Mouse (Mus musculus) hindbrain, embryonic 10.5 days (tissue): Measurements from ENCODE around the gene Cfap299. TPM values are rescaled to one million over a fixed set of nuclear protein-coding genes. Genes with fewer than 3 reads are reported as not detected.
A peak's percentile ranks its signal among the peaks of the same experiment; 100 is the strongest.

Experiments used
- DNase-seq: peaks from one replicate; pipeline ENCODE4 v3.0.0-alpha.2; 2017; ENCODE audit warnings: low spot score
- H3K27ac ChIP-seq: fragments of 300-500 bp; sonication (generic); 2 replicates; pipeline ENCODE4 v1.5.1; 2016; ENCODE audit warnings: mild to moderate bottlenecking, moderate library complexity
- H3K27me3 ChIP-seq: fragments of 300-500 bp; sonication (generic); 2 replicates; pipeline ENCODE4 v1.6.1; 2016; ENCODE audit warnings: mild to moderate bottlenecking; ENCODE audit not compliant: poor library complexity, insufficient read depth, severe bottlenecking
- H3K36me3 ChIP-seq: fragments of 300-500 bp; sonication (generic); 2 replicates; pipeline ENCODE4 v1.6.1; 2016; ENCODE audit warnings: mild to moderate bottlenecking, moderate library complexity
- H3K4me1 ChIP-seq: fragments of 300-500 bp; sonication (generic); replicated peaks from 2 replicates; pipeline ENCODE4 v1.6.1; 2016; ENCODE audit warnings: mild to moderate bottlenecking
- H3K4me3 ChIP-seq: fragments of 300-500 bp; sonication (generic); 2 replicates; pipeline ENCODE4 v1.5.1; 2016; ENCODE audit warnings: mild to moderate bottlenecking, moderate library complexity
- H3K9me3 ChIP-seq: fragments of 300-500 bp; sonication (generic); 2 replicates; pipeline ENCODE4 v1.6.1; 2016; ENCODE audit warnings: mild to moderate bottlenecking, moderate library complexity
- WGBS: fragments of 180-500 bp; shearing (Covaris S2); methylation state at CpG from one replicate; pipeline ENCODE4 v1.1.7; 2016; 5-methylcytosine and 5-hydroxymethylcytosine counted together
- polyA plus RNA-seq: library from polyadenylated mRNA; unstranded; fragments of >200 nt; fragmentation: Nextera tagmentation; extraction: Ambion mirVana; gene quantifications from 2 replicates; pipeline ENCODE4 v1.2.1, GENCODE M21; 2016

Gene Cfap299
- polyA plus RNA-seq, 1 experiment from 2014 or later, result 2.2 TPM

DNA sequence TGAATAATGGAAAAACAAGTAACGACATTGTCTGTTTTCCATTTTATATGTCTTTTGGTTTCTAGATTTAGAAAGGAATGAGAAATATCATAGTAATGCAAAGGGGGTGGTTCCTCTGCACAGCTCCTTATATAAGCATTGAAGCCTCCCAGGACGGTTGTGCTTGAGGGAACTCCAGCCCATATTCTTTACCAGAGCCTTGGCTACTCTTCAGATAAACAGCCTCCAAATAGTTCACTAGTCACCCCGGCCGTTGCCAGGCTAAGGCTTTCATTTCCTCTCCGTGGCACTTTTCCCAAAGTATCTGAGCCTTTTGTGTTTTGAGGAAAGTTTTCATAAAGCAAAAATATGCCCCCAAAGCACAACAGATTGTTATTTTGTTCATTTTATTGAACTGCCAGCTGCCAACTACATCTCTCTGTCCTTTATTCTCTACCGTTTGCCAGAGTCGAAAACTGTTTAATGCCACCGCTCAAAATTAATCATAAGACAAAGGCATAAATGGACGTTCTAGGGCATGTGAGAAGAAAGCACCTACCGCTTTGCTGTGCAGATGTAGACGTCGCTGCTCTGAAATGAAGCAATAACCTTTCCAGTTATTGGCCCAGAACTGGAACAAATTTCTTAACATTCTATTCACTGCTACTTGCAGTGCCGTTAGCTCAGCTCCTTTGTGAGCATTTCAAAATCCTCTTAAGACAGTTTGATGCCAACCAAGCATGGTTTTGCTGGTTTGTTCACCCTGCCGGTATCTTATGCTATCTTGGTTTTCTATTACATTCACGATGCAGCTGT, 433.0 kb downstream of the Cfap299 start:
- Histone ChIP-seq H3K4me1 (no peaks in the 10 kb centered on the region), H3K36me3 (no peaks in the 10 kb centered on the region), H3K27me3 (no peaks in the 10 kb centered on the region), H3K9me3 (no peaks in the 10 kb centered on the region), H3K27ac (no peak overlapping the region), H3K4me3 (no peak overlapping the region)
- 85% methylated on average over 15 of the region's 15 CpGs for WGBS
- DNase-seq, result no peak

DNA sequence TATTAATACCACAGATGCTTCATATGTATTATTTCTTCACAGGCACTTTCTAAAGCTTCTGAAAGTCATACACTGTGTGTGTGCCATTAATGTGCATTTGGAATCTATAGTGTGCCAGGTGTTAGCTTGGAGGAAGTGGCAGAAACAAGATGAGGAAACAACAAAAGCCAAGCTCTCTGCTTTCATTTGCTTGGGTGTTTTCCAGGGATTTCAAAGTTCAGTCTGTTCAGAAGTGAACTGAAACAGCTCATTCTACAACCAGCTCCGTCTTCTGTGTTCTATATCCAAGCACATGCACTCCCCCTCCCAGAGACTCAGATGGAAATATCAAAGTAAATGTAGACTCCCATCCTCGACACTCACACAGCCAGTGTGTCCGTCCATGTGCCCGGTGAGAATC, 449.5 kb downstream of the Cfap299 start:
- no peaks in the 10 kb centered on the region for H3K4me1 ChIP-seq
- 93% methylated on average over 4 of the region's 4 CpGs for WGBS
- no peaks in the 10 kb centered on the region for H3K27me3 ChIP-seq
- H3K36me3 ChIP-seq, result no peaks in the 10 kb centered on the region
- H3K9me3 ChIP-seq, result no peaks in the 10 kb centered on the region
- H3K4me3 ChIP-seq, result no peak overlapping the region
- H3K27ac ChIP-seq, result no peak overlapping the region
- no peak for DNase-seq

DNA sequence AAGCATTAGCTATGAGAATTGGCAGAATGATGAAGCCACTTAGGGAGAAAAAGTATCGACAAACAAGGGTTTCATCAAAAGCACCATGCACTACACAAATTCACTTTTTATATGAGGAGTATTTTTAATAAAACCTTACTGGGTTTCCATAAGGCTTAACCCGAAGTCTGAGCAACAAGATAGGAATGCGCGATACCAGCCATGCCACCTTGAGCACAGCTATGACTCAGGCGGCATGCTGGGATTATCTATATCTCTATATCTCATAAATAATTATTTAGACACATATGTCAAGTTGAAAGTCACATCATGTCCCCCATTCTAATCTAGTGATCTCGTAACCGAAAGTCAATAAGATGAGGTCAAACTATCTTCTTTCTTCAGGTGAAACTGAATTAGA, 453.0 kb downstream of the Cfap299 start:
- H3K27ac ChIP-seq, result no peak overlapping the region
- no peak overlapping the region for H3K4me3 ChIP-seq
- H3K36me3 ChIP-seq, result no peaks in the 10 kb centered on the region
- no peaks in the 10 kb centered on the region for H3K4me1 ChIP-seq
- 95% methylated on average over 7 of the region's 7 CpGs for WGBS
- H3K27me3 ChIP-seq, result no peaks in the 10 kb centered on the region
- H3K9me3 ChIP-seq, result no peaks in the 10 kb centered on the region
- DNase-seq, result no peak

DNA sequence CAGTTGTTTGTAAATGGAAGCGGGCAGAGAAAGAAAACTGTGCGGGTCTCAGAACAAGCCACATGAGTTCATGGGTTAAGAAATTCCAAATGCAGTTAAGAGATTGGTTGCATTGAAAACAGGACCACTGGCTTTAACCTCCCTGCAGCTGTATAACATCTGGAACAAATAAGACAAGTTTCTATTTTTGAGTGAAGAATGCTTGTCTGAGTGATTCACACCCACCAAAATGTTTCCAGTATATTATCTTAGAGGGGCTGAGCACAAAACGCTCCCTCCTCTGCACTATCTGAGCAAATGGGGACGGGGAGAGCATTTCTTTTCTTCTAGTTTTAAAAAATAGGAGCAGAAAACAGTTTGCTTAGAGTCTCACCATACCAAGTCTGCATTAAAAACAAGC, 458.6 kb downstream of the Cfap299 start:
- Histone ChIP-seq H3K9me3 (no peaks in the 10 kb centered on the region), H3K27ac (no peak overlapping the region), H3K27me3 (no peaks in the 10 kb centered on the region), H3K4me1 (no peaks in the 10 kb centered on the region), H3K36me3 (no peaks in the 10 kb centered on the region), H3K4me3 (no peak overlapping the region)
- 79% methylated on average over 4 of the region's 4 CpGs for WGBS
- DNase-seq, result no peak

DNA sequence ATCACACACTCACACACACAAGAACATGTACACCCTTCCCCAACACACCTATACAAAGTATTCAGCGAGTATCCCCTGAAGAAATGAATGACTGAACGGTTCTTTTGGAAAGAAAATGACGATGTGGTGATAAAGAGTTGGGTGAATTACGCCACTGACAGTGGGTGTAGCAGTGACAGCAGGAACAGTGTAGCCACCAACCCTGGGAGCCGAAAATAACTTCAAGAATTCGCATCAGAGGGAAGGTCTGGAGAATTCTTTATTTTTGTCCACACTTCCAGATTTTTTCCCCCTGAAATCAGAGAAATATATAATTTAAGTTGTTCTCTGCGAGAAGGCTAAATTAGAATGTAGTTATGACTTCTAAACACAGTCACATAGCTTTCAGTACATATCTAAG, 459.5 kb downstream of the Cfap299 start:
- H3K9me3 ChIP-seq, result no peaks in the 10 kb centered on the region
- 90% methylated on average over 7 of the region's 7 CpGs for WGBS
- H3K27me3 ChIP-seq, result no peaks in the 10 kb centered on the region
- no peaks in the 10 kb centered on the region for H3K4me1 ChIP-seq
- no peak overlapping the region for H3K4me3 ChIP-seq
- no peaks in the 10 kb centered on the region for H3K36me3 ChIP-seq
- no peak for DNase-seq
- H3K27ac ChIP-seq, result no peak overlapping the region

DNA sequence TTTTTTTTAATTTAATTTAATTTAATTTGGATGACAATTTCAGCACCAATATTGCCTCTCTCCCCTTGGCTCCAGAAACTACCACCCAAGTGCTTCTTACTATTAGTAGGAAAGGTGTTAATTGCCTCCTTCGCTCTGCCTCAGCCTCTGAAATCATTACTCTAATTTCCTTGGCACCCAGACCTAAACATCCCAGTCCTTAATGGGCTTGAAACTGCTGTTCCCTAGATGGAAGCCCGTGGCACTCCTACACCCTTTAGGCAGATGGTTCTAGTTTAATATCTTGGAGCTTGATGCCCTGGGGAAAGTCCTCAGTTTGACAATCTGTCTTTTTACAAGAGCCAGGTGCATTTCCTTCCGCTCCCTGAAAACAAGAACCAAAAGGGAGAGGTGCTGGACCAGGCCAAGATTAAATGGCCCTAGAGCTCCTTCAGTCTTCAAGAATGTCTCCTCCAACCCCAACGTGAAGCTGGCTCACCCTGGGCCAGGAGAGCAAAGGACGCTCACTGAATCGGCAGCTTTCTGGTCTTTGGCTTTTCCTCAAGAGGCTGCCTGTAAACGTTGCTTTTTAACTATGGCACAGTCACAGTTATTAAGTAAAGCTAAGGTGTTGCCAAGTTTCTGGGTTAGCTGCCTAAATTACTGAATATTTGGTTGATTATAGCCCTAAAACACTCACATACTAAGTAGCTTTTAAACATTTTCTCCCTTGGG, 461.9 kb downstream of the Cfap299 start:
- H3K4me3 ChIP-seq, result no peak overlapping the region
- no peaks in the 10 kb centered on the region for H3K36me3 ChIP-seq
- WGBS, result 84% methylated on average over 7 of the region's 7 CpGs
- no peaks in the 10 kb centered on the region for H3K4me1 ChIP-seq
- H3K27me3 ChIP-seq, result no peaks in the 10 kb centered on the region
- DNase-seq, result no peak
- no peaks in the 10 kb centered on the region for H3K9me3 ChIP-seq
- H3K27ac ChIP-seq, result no peak overlapping the region

DNA sequence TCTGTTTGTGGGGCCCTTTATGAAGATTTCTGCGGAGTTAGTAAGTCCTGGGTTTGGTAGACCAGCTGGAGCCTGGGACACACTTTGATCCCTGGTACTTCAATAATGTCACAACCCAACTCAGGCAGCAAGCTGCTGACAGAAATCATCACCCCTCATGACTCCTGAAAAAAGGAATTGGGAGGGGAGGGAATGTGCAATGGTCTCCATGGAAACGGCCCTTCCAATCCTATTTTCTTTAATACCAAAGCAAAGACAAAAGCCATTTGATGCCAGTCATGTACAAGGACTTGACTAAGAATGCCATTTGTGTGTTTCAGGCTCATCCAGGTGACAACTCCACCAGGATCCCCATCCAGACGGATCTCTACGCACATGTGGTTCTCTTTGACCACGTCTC, 472.4 kb downstream of the Cfap299 start:
- Histone ChIP-seq H3K27ac (no peak overlapping the region), H3K9me3 (no peaks in the 10 kb centered on the region), H3K27me3 (no peaks in the 10 kb centered on the region), H3K36me3 (no peaks in the 10 kb centered on the region), H3K4me1 (peaks cover 7% of the 10 kb centered on the region; the same call in 1 of the 2 replicates), H3K4me3 (no peak overlapping the region)
- DNase-seq, result peak; percentile 7
- WGBS, result 54% methylated on average over 5 of the region's 5 CpGs

DNA sequence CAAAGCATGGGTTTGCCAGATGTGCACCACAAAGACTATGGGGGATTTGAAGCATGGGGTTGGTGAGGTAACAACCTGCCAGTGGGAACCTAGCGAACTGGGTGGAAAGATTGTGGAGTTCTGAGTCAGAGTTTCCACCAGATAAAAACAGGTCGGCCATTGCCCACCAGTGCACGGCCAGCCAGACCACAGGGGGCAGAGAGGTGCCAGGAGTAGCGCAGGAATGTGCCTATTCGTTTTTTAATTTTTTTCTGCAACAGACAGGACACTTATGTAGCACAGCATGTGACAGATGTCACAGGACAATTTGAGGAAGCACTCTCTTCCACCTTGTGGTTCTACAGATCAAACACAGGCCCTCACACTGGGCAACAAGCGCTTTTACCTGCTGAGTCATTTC, 475.7 kb downstream of the Cfap299 start:
- no peaks in the 10 kb centered on the region for H3K9me3 ChIP-seq
- WGBS, result 86% methylated on average over 6 of the region's 6 CpGs
- no peak overlapping the region for H3K27ac ChIP-seq
- H3K4me1 ChIP-seq, result peaks cover 7% of the 10 kb centered on the region; the same call in 1 of the 2 replicates
- H3K4me3 ChIP-seq, result no peak overlapping the region
- H3K36me3 ChIP-seq, result no peaks in the 10 kb centered on the region
- DNase-seq, result no peak
- no peaks in the 10 kb centered on the region for H3K27me3 ChIP-seq

DNA sequence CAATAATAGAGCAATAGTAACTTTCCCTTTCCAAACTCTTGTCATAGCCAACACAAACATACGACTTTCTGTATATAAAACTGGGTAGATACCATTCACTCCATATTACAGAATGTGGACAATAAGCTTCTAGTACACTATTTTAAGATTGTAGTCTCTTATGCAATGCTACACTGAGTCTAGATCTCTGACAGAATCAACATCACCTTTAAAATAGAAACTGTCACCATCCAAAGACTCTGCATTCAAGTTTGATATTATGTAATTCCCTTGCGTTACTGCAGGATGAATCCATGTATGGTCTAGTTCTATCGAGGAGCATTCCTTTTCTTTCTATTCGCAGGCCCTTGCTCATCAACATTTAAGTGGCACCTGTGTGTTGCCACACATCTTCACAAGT, 477.4 kb downstream of the Cfap299 start:
- H3K9me3 ChIP-seq, result no peaks in the 10 kb centered on the region
- H3K27me3 ChIP-seq, result no peaks in the 10 kb centered on the region
- peaks cover 3% of the 10 kb centered on the region; the same call in 1 of the 2 replicates for H3K4me1 ChIP-seq
- WGBS, result 94% methylated on average over 4 of the region's 4 CpGs
- no peaks in the 10 kb centered on the region for H3K36me3 ChIP-seq
- no peak overlapping the region for H3K4me3 ChIP-seq
- no peak for DNase-seq
- no peak overlapping the region for H3K27ac ChIP-seq

DNA sequence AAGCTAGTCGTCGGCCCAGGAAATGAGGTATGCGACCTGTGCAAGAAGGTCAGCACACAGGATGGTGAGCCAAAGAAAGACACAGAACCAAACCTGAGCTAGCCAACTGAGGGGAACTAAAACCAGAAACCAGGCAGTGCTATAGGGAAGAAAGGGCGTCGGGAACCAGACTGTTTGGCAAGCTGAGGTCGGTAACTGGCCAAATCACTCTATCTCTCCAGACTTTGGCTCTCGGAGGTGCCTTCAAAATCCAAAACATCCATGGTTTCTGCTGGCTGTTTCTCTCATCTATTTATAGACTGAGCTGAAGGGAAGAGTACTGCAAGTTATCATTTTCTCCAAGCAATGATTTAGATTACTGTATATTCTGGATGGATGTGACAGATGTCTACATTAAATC, 477.9 kb downstream of the Cfap299 start:
- DNase-seq, result no peak
- H3K27ac ChIP-seq, result no peak overlapping the region
- WGBS, result 89% methylated on average over 7 of the region's 7 CpGs

DNA sequence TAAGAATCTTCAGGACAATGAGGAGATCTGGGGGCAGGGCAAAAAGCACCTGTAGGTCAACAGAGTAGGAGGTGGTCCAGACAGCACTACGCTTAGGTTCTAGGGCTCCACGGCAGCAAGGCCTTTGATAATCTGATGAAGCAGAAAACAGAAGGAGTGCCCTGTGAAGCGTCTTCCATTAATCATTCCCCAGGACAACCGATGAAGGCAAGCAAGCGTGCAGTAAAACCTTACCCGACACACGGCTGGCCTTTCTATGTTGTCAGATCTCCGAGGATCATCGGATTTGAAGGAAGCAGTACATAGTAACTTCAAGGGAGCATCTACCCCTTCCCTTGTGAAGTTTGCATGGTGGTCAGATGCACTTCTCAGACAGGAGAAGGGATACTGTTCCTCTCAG, 478.8 kb downstream of the Cfap299 start:
- no peak for DNase-seq
- Histone ChIP-seq H3K27me3 (no peaks in the 10 kb centered on the region), H3K9me3 (peaks cover 3% of the 10 kb centered on the region; the same call in 1 of the 2 replicates), H3K36me3 (no peaks in the 10 kb centered on the region), H3K4me3 (no peak overlapping the region), H3K27ac (no peak overlapping the region), H3K4me1 (no peaks in the 10 kb centered on the region)
- WGBS, result 56% methylated on average over 9 of the region's 9 CpGs

More for the DNA sequence above, 477.9 kb downstream of the Cfap299 start:
- H3K9me3 ChIP-seq, result no peaks in the 10 kb centered on the region
- no peaks in the 10 kb centered on the region for H3K4me1 ChIP-seq
- H3K27me3 ChIP-seq, result no peaks in the 10 kb centered on the region
- no peaks in the 10 kb centered on the region for H3K36me3 ChIP-seq
- no peak overlapping the region for H3K4me3 ChIP-seq

DNA sequence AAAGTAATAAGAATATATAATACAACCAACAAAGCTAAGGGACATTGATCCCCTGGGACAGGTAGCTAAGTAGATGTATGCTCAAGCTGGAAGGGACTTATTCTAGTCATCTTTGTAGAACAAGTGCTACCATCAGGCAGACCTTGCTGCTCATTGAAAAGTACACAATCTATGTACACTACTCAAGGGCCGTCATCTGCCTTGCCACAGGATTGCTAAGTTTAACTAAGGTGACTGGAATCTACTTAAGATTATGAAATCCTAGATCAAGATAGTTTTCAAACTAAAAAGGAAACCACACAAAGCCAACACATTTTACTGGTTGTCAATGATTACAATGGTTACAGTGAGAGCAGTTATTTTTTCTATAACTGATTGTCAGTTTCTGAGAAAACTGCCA, 483.3 kb downstream of the Cfap299 start:
- peaks cover 5% of the 10 kb centered on the region; the same call in 1 of the 2 replicates for H3K9me3 ChIP-seq
- 98% methylated on average over 1 of the region's 1 CpGs for WGBS

DNA sequence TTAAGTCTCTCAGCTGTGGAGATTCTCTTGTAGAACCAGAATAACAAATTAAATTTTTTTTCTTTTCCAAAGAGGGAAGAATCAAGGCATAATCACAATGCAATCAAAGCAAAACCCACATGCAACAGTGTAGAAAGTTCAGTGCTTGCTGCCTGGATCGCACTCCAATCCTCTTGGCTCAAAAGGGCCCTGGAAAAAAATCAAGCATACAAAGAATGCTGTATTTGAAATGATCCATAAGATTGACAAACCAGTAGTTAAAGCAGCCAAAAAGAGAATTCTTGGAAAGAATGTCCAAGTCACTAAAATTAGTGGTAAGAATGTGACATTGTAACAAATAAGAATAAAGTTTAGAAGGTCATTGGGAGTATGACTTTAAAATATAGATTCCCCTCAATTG, 486.2 kb downstream of the Cfap299 start:
- peaks cover 5% of the 10 kb centered on the region; the same call in 1 of the 2 replicates for H3K9me3 ChIP-seq
- no peaks in the 10 kb centered on the region for H3K27me3 ChIP-seq
- 90% methylated on average over 1 of the region's 1 CpGs for WGBS
- H3K4me3 ChIP-seq, result no peak overlapping the region
- H3K36me3 ChIP-seq, result no peaks in the 10 kb centered on the region
- no peak overlapping the region for H3K27ac ChIP-seq
- no peak for DNase-seq
- H3K4me1 ChIP-seq, result no peaks in the 10 kb centered on the region

More for the DNA sequence above, 483.3 kb downstream of the Cfap299 start:
- no peaks in the 10 kb centered on the region for H3K36me3 ChIP-seq
- H3K27me3 ChIP-seq, result no peaks in the 10 kb centered on the region
- DNase-seq, result no peak
- no peak overlapping the region for H3K4me3 ChIP-seq
- H3K27ac ChIP-seq, result no peak overlapping the region
- no peaks in the 10 kb centered on the region for H3K4me1 ChIP-seq
